Mouse (Mus musculus): ENCODE measurements at regions not wholly inside any gene's neighbourhood (a gene's known extent, or its start where the extent isn't known, plus 50 kb on each side); places are given as distances from the start of the nearest gene placed in this dataset.

GRCm38 (mm10) chr10:83819266-83819949 lies 96.7 kb downstream of the 1500009L16Rik start:
- peak; percentile 73 for DNase-seq (ENCODE audit: low read depth, low spot score)

GRCm38 (mm10) chr10:83819950-83820275 lies 97.2 kb downstream of the 1500009L16Rik start:
- DNase-seq (ENCODE audit: low read depth, low spot score) = no peak

- no peak for DNase-seq (ENCODE audit: low read depth, low spot score)
Observed at GRCm38 (mm10) chr10:83821089-83821488, 98.4 kb downstream of the 1500009L16Rik start.

- no peak for DNase-seq (ENCODE audit: low read depth, low spot score)
Observed at GRCm38 (mm10) chr10:83826105-83826504, 103.4 kb downstream of the 1500009L16Rik start.

- DNase-seq (ENCODE audit: low read depth, low spot score) = no peak
Observed at GRCm38 (mm10) chr10:83836351-83836750, 113.7 kb downstream of the 1500009L16Rik start.

- DNase-seq (ENCODE audit: low read depth, low spot score) = no peak
Observed at GRCm38 (mm10) chr10:83840226-83840625, 117.6 kb downstream of the 1500009L16Rik start.

- no peak for DNase-seq (ENCODE audit: low read depth, low spot score)
Observed at GRCm38 (mm10) chr10:83850881-83851280, 128.2 kb downstream of the 1500009L16Rik start.

GRCm38 (mm10) chr10:83852194-83852593 lies 129.5 kb downstream of the 1500009L16Rik start:
- no peak for DNase-seq (ENCODE audit: low read depth, low spot score)

GRCm38 (mm10) chr10:83852806-83853205 lies 130.1 kb downstream of the 1500009L16Rik start:
- DNase-seq (ENCODE audit: low read depth, low spot score) = no peak

- no peak for DNase-seq (ENCODE audit: low read depth, low spot score)
Observed at GRCm38 (mm10) chr10:83857794-83858442, 135.3 kb downstream of the 1500009L16Rik start.

GRCm38 (mm10) chr10:83858689-83859088 lies 136.0 kb downstream of the 1500009L16Rik start:
- DNase-seq (ENCODE audit: low read depth, low spot score) = no peak

GRCm38 (mm10) chr10:83859633-83860032 lies 137.0 kb downstream of the 1500009L16Rik start:
- DNase-seq (ENCODE audit: low read depth, low spot score) = no peak

GRCm38 (mm10) chr10:83861574-83862190 lies 139.0 kb downstream of the 1500009L16Rik start:
- DNase-seq (ENCODE audit: low read depth, low spot score) = no peak

- DNase-seq (ENCODE audit: low read depth, low spot score) = no peak
Observed at GRCm38 (mm10) chr10:83864591-83864990, 141.9 kb downstream of the 1500009L16Rik start.

- DNase-seq (ENCODE audit: low read depth, low spot score) = no peak
Observed at GRCm38 (mm10) chr10:83865929-83866328, 143.3 kb downstream of the 1500009L16Rik start.

- no peak for DNase-seq (ENCODE audit: low read depth, low spot score)
Observed at GRCm38 (mm10) chr10:83871736-83872400, 149.2 kb downstream of the 1500009L16Rik start.

- DNase-seq (ENCODE audit: low read depth, low spot score) = no peak
Observed at GRCm38 (mm10) chr10:83878745-83879144, 156.1 kb downstream of the 1500009L16Rik start.

GRCm38 (mm10) chr10:83882119-83882890 lies 159.6 kb downstream of the 1500009L16Rik start:
- no peak for DNase-seq (ENCODE audit: low read depth, low spot score)

GRCm38 (mm10) chr10:83882891-83883185 lies 160.2 kb downstream of the 1500009L16Rik start:
- DNase-seq (ENCODE audit: low read depth, low spot score) = no peak

GRCm38 (mm10) chr10:83884553-83884952 lies 161.9 kb downstream of the 1500009L16Rik start:
- DNase-seq (ENCODE audit: low read depth, low spot score) = no peak

GRCm38 (mm10) chr10:83888587-83888986 lies 165.9 kb downstream of the 1500009L16Rik start:
- no peak for DNase-seq (ENCODE audit: low read depth, low spot score)

- DNase-seq (ENCODE audit: low read depth, low spot score) = no peak
Observed at GRCm38 (mm10) chr10:83895741-83896150, 173.1 kb downstream of the 1500009L16Rik start.
